Mouse (Mus musculus) regulatory T cell (primary cell): ENCODE data around the gene Psma3.

Experiments
- in situ Hi-C: fragments of 300-600 bp; cut with MboI, MseI; formaldehyde crosslinking; loops from one replicate; pipeline ENCODE4 v1.15.1; 2025; ENCODE audit warnings: high pct_unique_total_duplicates

The Psma3 gene

DNA sequence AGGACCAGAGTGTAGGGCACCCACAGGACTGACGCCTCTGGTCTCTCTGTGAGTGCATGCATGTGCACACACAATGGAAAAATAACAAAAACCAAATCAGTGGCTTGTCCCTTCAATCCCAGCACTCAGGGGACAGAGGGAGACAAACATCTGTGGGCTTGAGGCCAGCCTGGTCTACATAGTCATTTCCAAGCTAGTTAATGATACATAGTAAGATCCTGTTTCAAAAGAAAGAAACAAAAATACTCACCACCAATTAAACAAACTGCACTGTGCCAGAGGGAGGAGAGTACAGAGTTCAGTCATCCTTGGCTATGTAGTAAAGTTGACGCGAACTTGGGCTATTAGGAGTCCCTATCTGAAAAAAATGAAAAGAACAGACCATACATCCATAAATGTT lies 69.2 kb downstream of the Psma3 start:
- in situ Hi-C loops = loop anchor here (25.0 kb wide), 1 partner anchor 1856 kb away; the partner anchor contains the start of genes Dnaaf2, Gm49383, Mgat2 and Rpl36al

DNA sequence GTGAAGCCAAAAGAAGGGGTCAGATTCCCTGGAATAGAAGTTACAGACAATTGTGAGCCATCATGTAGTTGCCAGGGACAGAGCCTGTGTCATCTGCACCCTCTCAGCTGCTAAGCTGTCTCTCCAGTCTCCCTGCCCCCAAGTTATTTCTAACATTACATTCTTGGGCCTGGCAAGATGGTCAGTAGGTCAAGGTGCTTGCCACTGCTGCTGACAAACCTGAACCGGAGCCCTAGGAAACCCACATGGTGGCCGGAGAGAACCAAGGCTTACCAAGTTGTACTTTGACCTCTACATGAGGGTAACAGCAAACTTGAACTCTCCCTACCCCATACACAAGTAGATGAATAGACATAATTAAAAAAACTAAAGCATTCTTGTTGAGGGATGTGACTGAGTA lies 70.1 kb downstream of the Psma3 start:
- in situ Hi-C loops = loop anchor here (25.0 kb wide), 1 partner anchor 1857 kb away; the partner anchor contains the start of genes Dnaaf2, Gm49383, Mgat2 and Rpl36al
